Mouse (Mus musculus) C3H10T1/2 (cell line): Measurements from ENCODE around the gene Knl1. TPM values are rescaled to one million over a fixed set of nuclear protein-coding genes. Genes with fewer than 3 reads are reported as not detected.

Experiments used
- polyA plus RNA-seq, 2 experiments: library from polyadenylated mRNA; unstranded; fragments of >200 nt; fragmentation: generic; extraction: Trizol; gene quantifications; one replicate each; pipeline ENCODE4 v1.2.1; 2012; ENCODE audit warnings: missing spikeins in 2 of 2

Knl1 gene
- under 1 TPM; 0.08 to 0.97 TPM for polyA plus RNA-seq

DNA sequence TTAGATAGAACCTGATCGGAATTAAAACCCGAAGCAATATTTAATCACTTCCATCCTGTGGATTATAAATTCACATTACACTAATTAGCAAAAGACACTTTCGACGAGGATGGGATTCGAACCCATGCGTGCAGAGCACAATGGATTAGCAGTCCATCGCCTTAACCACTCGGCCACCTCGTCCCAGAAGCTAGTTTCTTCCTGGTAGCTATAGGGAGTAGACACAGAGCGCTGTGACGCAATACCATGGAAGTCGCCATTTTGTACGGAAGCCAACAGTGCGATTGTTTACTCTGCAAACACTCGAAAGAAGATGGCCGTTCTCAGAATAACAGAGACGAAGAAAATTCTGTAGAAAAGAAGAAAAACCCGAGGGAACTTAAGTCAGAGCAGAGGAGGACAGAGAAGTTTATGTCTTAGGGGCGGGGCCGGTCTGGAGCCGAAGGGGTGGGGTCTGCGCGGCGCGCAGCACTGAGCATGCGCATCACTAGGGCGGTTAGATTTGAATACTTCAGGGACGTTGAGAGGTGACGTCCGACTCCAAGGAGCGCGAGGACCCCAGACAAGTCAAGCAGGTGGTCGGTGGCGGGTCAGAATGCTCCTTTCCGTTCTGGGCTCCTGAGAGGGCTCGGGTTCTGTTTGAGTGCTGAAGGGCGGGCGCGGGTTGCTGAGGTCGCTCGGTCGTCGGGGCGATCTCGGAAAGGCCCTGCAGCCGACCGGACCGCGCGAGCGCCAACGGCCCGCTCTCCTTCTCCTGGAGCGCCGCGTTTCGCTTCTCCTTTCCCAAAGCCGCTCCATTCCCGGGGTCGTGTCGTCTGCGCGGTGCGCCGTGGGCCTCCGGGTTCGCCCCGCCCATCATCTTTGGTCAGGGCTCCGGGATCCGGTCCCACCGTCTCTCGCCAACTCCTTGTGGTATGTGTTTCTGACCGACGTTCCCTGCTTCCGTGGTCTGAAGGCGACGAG lies at the start of gene Knl1:
Gene Knl1, plus strand, starts transcription at position 471 of the 963 bp plus-strand sequence.

DNA sequence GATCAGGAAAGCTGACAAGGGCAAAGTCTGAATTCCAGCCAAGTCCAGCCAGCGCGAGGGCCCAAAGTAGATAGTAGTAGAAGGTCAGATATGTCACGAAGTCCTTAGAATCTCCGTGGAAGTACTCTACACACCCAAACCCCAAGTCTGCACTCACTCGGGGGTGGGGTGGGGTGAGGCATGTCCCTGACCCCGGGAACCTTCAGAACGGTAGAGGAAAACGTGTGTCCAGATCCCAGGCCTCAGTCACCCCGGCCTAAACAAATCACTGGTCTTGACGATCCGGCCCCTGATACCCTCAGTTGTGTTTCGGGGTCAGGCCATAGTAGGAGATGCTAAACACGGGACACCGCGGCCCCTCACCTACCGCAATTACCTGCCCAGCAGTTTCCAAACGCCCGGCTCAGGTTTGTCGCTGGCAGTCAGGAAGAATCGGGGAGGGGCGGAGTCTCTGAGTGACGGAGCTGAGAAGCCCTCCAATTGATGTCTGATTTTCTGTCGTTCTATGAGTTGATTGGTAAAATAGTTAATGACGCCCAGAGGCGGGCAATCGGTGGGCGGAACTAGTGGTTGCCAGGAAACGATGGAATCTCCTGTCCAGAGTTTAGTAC lies 17.9 kb upstream of the Knl1 start, which contains the start of gene Ccdc32:
Gene Ccdc32, minus strand, starts transcription at position 453 of the 611 bp plus-strand sequence.

DNA sequence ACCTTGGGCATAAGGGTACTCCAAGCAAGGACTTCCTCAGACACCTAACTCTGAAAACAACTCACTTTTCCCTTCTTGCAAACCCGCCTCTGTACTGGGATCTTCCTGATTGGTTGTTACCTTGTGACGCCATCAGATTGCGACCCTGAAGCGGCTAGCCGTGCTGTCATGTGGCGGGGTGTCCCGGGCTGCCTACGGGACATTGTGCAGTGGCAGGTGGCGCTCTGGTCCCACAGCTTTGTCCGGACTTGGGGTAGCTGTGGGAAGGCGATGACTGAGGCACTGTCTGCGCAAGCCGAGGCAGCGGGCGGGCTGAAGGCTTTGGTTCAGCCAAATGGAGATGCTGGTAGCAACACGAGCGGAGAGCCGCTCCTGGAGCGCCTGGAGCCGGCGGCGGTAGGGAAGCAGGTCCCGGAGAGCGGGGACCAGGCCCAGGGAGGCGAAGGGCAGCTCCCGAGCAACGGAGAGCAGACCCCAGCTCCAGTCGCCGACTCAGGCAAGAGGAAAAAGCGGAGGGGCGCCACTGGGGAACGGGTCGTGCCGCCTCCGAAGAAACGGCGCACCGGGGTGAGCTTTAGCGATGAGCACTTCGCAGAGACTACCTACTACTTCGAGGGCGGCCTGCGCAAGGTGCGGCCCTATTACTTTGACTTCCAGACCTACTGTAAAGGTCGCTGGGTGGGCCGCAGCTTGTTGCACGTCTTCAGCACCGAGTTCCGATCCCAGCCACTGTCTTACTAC lies 12.1 kb upstream of the Knl1 start, which contains the start of gene Rpusd2:
Gene Rpusd2, plus strand, starts transcription at position 135 of the 741 bp plus-strand sequence.

DNA sequence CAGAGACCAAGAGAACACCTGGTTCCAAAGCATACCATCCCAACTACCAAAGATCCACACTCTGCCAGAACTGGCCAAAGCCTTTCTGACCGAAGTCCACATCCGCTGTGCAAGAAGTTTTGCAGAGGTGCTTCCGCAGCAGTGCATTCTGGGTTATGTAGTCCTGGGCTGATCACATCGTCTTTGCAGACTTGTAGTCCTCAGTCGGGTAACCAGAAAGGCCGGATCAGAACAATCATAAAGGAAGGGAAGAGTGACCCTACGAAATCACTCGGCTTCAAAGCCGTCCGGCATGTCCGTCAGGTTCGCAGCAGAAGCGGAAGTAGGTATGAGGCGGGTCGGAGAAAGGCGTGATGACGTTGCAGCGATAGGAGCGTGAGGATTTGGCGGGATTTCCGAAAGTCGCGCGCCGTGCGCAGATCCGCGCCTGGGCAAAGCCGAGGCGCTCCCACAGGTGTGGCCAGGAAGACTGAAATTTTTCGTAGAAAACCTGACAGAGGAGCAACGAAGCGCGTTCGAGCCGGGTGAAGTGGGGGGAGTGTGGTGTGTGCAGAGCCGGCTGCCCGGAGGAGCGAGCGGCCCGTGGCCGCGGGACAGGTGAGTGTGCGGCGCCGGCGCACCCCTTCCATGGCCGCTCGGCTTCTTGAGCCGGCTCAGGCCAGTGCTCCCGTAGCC lies 65.7 kb downstream of the Knl1 start, which contains the start of gene Rad51:
Gene Rad51, plus strand, starts transcription at position 356 of the 675 bp plus-strand sequence.

Other genes starting within 250 kb of the Knl1 start
- gene Knstrn, start 233.1 kb upstream of the Knl1 start, polyA plus RNA-seq: 100 to 1,000 TPM in 1 of 2 experiments, 10 to 100 TPM in 1; 22.4 to 108 TPM
- gene Ivd, start 185.2 kb upstream of the Knl1 start, polyA plus RNA-seq: 10 to 100 TPM in 1 of 2 experiments, 1 to 10 TPM in 1; 4.3 to 18.5 TPM
- 10 to 100 TPM in 1 of 2 experiments, 1 to 10 TPM in 1; 2.6 to 10.1 TPM for gene Bahd1, start 146.7 kb upstream of the Knl1 start, polyA plus RNA-seq
- 10 to 100 TPM; 10.5 to 39.8 TPM for gene Chst14, start 120.6 kb upstream of the Knl1 start, polyA plus RNA-seq
- gene Ccdc32, start 17.7 kb upstream of the Knl1 start, polyA plus RNA-seq: 10 to 100 TPM in 1 of 2 experiments, 1 to 10 TPM in 1; 4.8 to 15.3 TPM
- gene Rpusd2, start 12.3 kb upstream of the Knl1 start, polyA plus RNA-seq: 1 to 10 TPM; 1.1 to 1.2 TPM
- gene Rad51, start 65.7 kb downstream of the Knl1 start, polyA plus RNA-seq: 10 to 100 TPM in 1 of 2 experiments, 1 to 10 TPM in 1; 7.9 to 11.4 TPM
- 10 to 100 TPM in 1 of 2 experiments, 1 to 10 TPM in 1; 3.1 to 12.0 TPM for gene Rmdn3, start 109.9 kb downstream of the Knl1 start, polyA plus RNA-seq
- 100 to 1,000 TPM; 127 to 204 TPM for gene Gchfr, start 120.7 kb downstream of the Knl1 start, polyA plus RNA-seq
- gene Gm14137, start 127.4 kb downstream of the Knl1 start, polyA plus RNA-seq: 1 to 10 TPM in 1 of 2 experiments, under 1 TPM in 1; 0.97 to 2.2 TPM
- gene Zfyve19, start 161.5 kb downstream of the Knl1 start, polyA plus RNA-seq: 10 to 100 TPM; 26.7 to 32.6 TPM
- gene Dnajc17, start 161.7 kb downstream of the Knl1 start, polyA plus RNA-seq: 10 to 100 TPM in 1 of 2 experiments, 1 to 10 TPM in 1; 10.0 to 10.2 TPM
- not detected for gene Ppp1r14d, start 182.8 kb downstream of the Knl1 start, polyA plus RNA-seq
- under 1 TPM; 0.01 to 0.38 TPM for gene Spint1, start 190.2 kb downstream of the Knl1 start, polyA plus RNA-seq
- gene Rhov, start 224.2 kb downstream of the Knl1 start, polyA plus RNA-seq: 1 to 10 TPM in 1 of 2 experiments, under 1 TPM in 1; 0.63 to 5.3 TPM
- 10 to 100 TPM; 10.5 to 23.7 TPM for gene Vps18, start 241.6 kb downstream of the Knl1 start, polyA plus RNA-seq